Mouse (Mus musculus): ENCODE results near the gene Arhgap5. TPM values are rescaled to one million over a fixed set of nuclear protein-coding genes. Genes with fewer than 3 reads are reported as not detected.

The Arhgap5 gene
- polyA plus RNA-seq, 1 experiment, result 110 TPM

DNA sequence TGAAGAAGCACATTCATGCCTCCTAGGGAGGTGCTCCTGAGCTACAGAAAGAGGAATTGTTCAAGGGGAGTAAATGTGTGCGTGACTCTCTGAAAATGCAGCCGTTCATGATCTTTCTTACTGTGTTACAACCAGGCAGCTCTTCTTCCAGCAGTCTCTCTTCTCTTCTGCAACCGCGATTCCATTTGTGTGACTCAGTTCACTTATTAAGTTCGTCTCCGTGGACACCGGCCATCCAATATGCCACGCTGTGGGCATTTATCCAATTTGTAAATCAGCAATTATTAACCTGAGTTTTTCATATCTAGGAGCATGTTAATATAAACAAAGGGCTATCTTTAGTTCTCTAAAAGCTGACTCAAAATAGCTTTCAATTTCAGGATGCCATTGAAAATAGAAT, 25.2 kb upstream of the Arhgap5 start:
- no peaks in the 10 kb centered on the region for H3K27me3 ChIP-seq (ENCODE audit: control insufficient read depth, insufficient read depth, low read length, poor library complexity, severe bottlenecking)
- no peaks in the 10 kb centered on the region for H3K36me3 ChIP-seq (ENCODE audit: control insufficient read depth, insufficient read depth, low read length, poor library complexity, severe bottlenecking)
- no peak overlapping the region for H3K27ac ChIP-seq (ENCODE audit: insufficient read depth, low read length)
- no peaks in the 10 kb centered on the region for H3K9me3 ChIP-seq (replicated peaks; ENCODE audit: control insufficient read depth, insufficient read depth, low read length, poor library complexity, severe bottlenecking)
- no peaks in the 10 kb centered on the region for H3K4me1 ChIP-seq (ENCODE audit: control insufficient read depth, insufficient read depth, low read length)
- H3K9ac ChIP-seq (ENCODE audit: low read depth, poor library complexity, severe bottlenecking), result no peak overlapping the region
- TF ChIP-seq CTCF (IDR thresholded peaks at IDR 0.05; ENCODE audit: low read depth, low read length), result no peak
- TF ChIP-seq POLR2A (IDR thresholded peaks at IDR 0.05; ENCODE audit: insufficient read depth, low read length), result no peak
- TF ChIP-seq EP300 (IDR thresholded peaks at IDR 0.05; ENCODE audit: insufficient read depth, low read depth, low read length), result no peak
- no peak overlapping the region for H3K4me3 ChIP-seq (ENCODE audit: low read depth, low read length)

DNA sequence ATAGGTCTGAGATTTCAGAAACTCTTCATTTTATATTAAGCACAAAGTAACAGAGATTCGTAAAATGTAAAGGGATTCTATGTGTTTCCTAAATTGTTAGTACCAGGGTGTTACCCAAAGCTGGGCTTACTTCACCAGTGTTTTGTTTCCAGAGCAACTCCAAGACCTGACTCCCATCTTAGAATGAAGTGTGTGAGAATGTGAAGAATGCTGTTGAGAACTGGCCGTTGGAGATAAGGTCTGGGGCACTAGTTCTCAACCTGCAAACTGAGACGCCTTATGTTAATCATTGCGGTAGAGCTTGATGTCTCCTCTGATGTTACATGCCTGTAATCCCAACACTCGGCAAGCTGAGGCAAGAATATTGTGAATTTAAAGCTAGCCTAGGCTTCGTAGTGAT, 24.4 kb upstream of the Arhgap5 start:
- no peaks in the 10 kb centered on the region for H3K4me1 ChIP-seq (ENCODE audit: control insufficient read depth, insufficient read depth, low read length)
- no peaks in the 10 kb centered on the region for H3K36me3 ChIP-seq (ENCODE audit: control insufficient read depth, insufficient read depth, low read length, poor library complexity, severe bottlenecking)
- no peak overlapping the region for H3K4me3 ChIP-seq (ENCODE audit: low read depth, low read length)
- no peaks in the 10 kb centered on the region for H3K27me3 ChIP-seq (ENCODE audit: control insufficient read depth, insufficient read depth, low read length, poor library complexity, severe bottlenecking)
- no peaks in the 10 kb centered on the region for H3K9me3 ChIP-seq (replicated peaks; ENCODE audit: control insufficient read depth, insufficient read depth, low read length, poor library complexity, severe bottlenecking)
- H3K9ac ChIP-seq (ENCODE audit: low read depth, poor library complexity, severe bottlenecking), result no peak overlapping the region
- TF ChIP-seq EP300 (IDR thresholded peaks at IDR 0.05; ENCODE audit: insufficient read depth, low read depth, low read length) (no peak), CTCF (IDR thresholded peaks at IDR 0.05; ENCODE audit: low read depth, low read length) (no peak), POLR2A (IDR thresholded peaks at IDR 0.05; ENCODE audit: insufficient read depth, low read length) (no peak)
- no peak overlapping the region for H3K27ac ChIP-seq (ENCODE audit: insufficient read depth, low read length)

DNA sequence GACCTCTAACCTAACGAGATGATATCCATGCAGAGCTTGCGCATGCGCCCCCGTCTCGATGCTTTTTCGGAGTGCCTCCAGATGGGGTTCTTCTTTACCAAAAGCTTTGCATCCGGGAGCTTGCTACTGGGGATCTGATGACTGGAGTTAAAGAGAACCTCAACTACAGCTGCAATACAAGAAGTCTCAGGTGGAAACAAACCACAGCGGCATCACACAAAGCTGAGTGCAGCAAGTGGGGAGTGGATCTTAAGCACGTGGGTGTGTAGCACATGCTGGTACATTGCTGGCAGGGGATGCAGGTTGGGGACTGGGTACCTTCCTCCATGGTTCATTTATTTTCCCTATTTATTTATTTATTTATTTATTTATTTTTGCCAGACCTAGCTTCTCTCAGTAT, 22.9 kb upstream of the Arhgap5 start:
- no peak overlapping the region for H3K9ac ChIP-seq (ENCODE audit: low read depth, poor library complexity, severe bottlenecking)
- TF ChIP-seq CTCF (IDR thresholded peaks at IDR 0.05; ENCODE audit: low read depth, low read length), result no peak
- TF ChIP-seq EP300 (IDR thresholded peaks at IDR 0.05; ENCODE audit: insufficient read depth, low read depth, low read length), result no peak
- no peak for TF ChIP-seq POLR2A (IDR thresholded peaks at IDR 0.05; ENCODE audit: insufficient read depth, low read length)
- H3K27ac ChIP-seq (ENCODE audit: insufficient read depth, low read length), result no peak overlapping the region
- no peaks in the 10 kb centered on the region for H3K27me3 ChIP-seq (ENCODE audit: control insufficient read depth, insufficient read depth, low read length, poor library complexity, severe bottlenecking)
- no peak overlapping the region for H3K4me3 ChIP-seq (ENCODE audit: low read depth, low read length)
- no peaks in the 10 kb centered on the region for H3K36me3 ChIP-seq (ENCODE audit: control insufficient read depth, insufficient read depth, low read length, poor library complexity, severe bottlenecking)
- H3K9me3 ChIP-seq (replicated peaks; ENCODE audit: control insufficient read depth, insufficient read depth, low read length, poor library complexity, severe bottlenecking), result no peaks in the 10 kb centered on the region
- no peaks in the 10 kb centered on the region for H3K4me1 ChIP-seq (ENCODE audit: control insufficient read depth, insufficient read depth, low read length)

DNA sequence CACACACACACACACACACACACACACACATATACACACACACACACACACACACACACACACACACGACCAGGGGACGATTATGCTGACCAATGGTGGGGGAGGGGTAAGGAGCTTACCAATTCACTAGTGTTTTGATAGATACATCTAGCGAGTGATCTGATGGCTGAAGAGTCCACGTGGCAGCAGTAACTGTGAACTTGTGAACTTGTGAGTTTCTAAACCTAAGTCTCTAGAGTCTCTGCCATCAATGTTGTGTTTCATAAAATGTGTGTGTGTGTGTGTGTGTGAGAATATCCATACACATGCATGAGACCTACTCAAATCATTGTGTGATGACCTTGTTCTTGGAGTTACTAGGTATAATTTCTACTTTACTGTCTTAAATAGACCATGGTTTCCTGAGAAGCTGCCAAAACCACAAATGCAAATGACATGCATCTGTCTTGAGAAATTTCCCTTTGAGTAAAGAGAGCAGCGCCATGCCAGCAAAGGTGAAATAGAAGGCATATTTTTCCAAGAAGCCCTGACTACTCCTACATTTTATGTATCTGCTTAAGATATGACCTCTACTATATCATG, 21.7 kb upstream of the Arhgap5 start:
- Histone ChIP-seq H3K36me3 (ENCODE audit: control insufficient read depth, insufficient read depth, low read length, poor library complexity, severe bottlenecking) (no peaks in the 10 kb centered on the region), H3K4me1 (ENCODE audit: control insufficient read depth, insufficient read depth, low read length) (no peaks in the 10 kb centered on the region), H3K27ac (ENCODE audit: insufficient read depth, low read length) (no peak overlapping the region), H3K4me3 (ENCODE audit: low read depth, low read length) (no peak overlapping the region), H3K9ac (ENCODE audit: low read depth, poor library complexity, severe bottlenecking) (no peak overlapping the region), H3K27me3 (ENCODE audit: control insufficient read depth, insufficient read depth, low read length, poor library complexity, severe bottlenecking) (no peaks in the 10 kb centered on the region), H3K9me3 (replicated peaks; ENCODE audit: control insufficient read depth, insufficient read depth, low read length, poor library complexity, severe bottlenecking) (no peaks in the 10 kb centered on the region)
- TF ChIP-seq CTCF (IDR thresholded peaks at IDR 0.05; ENCODE audit: low read depth, low read length) (no peak), POLR2A (IDR thresholded peaks at IDR 0.05; ENCODE audit: insufficient read depth, low read length) (no peak), EP300 (IDR thresholded peaks at IDR 0.05; ENCODE audit: insufficient read depth, low read depth, low read length) (no peak)

DNA sequence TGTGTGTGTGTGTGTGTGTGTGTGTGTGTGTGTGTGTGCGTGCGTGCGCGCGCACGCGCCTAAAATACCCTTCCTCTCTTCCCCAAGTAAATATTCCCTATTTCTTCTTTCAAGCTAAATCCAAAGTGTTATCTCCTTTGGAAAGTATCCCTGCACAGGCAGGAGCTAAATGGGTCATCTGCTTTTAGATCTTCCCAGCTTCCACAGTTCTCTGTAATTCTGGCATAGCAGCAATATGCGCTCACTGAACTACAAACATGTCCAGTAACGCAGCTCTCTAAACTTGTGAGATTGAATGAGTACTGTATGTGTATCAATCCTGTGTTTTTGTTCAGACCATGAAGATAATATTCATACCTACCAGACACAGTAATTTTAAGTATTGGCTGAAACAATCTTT, 20.6 kb upstream of the Arhgap5 start:
- H3K9me3 ChIP-seq (replicated peaks; ENCODE audit: control insufficient read depth, insufficient read depth, low read length, poor library complexity, severe bottlenecking), result no peaks in the 10 kb centered on the region
- H3K36me3 ChIP-seq (ENCODE audit: control insufficient read depth, insufficient read depth, low read length, poor library complexity, severe bottlenecking), result no peaks in the 10 kb centered on the region
- no peak overlapping the region for H3K27ac ChIP-seq (ENCODE audit: insufficient read depth, low read length)
- H3K4me3 ChIP-seq (ENCODE audit: low read depth, low read length), result no peak overlapping the region
- no peak overlapping the region for H3K9ac ChIP-seq (ENCODE audit: low read depth, poor library complexity, severe bottlenecking)
- H3K4me1 ChIP-seq (ENCODE audit: control insufficient read depth, insufficient read depth, low read length), result no peaks in the 10 kb centered on the region
- H3K27me3 ChIP-seq (ENCODE audit: control insufficient read depth, insufficient read depth, low read length, poor library complexity, severe bottlenecking), result no peaks in the 10 kb centered on the region
- TF ChIP-seq EP300 (IDR thresholded peaks at IDR 0.05; ENCODE audit: insufficient read depth, low read depth, low read length) (no peak), CTCF (IDR thresholded peaks at IDR 0.05; ENCODE audit: low read depth, low read length) (no peak), POLR2A (IDR thresholded peaks at IDR 0.05; ENCODE audit: insufficient read depth, low read length) (no peak)

DNA sequence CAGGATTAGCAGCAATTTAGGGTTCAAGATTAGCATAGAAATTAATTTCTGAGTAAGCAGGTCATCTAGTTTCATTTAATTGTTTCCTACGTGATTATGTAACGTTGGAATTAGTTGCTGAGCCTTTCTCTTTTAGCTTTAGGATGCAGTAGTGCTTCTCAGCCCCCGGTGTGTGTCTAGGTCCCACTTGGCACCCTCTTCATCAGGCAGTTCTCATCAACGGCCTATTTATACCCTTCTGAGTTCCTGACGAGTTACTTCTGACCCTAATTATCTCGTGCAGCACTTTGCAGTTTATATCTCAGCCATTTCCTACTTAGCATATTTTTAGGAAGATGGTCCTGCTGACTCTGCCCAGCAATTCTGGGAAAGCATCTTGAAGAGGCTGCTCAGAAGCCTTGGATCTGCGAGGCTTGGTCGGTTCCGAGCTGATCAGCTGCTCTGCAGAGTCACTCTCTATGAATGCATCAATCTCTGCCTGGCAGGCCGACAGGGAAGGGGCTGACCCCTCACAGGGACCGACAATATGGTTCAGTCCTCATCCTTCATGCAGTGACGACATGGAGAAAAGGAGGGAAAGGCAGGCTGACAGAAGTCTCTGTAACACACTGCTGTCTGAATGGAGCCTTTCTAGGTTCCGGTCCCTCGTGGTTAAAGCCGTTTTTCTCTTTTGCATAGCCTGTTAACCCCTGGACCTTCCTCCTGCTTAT, 15.4 kb upstream of the Arhgap5 start:
- H3K9ac ChIP-seq (ENCODE audit: low read depth, poor library complexity, severe bottlenecking), result no peak overlapping the region
- no peak overlapping the region for H3K4me3 ChIP-seq (ENCODE audit: low read depth, low read length)
- H3K27me3 ChIP-seq (ENCODE audit: control insufficient read depth, insufficient read depth, low read length, poor library complexity, severe bottlenecking), result no peaks in the 10 kb centered on the region
- no peaks in the 10 kb centered on the region for H3K9me3 ChIP-seq (replicated peaks; ENCODE audit: control insufficient read depth, insufficient read depth, low read length, poor library complexity, severe bottlenecking)
- TF ChIP-seq EP300 (IDR thresholded peaks at IDR 0.05; ENCODE audit: insufficient read depth, low read depth, low read length) (no peak), POLR2A (IDR thresholded peaks at IDR 0.05; ENCODE audit: insufficient read depth, low read length) (no peak)
- H3K4me1 ChIP-seq (ENCODE audit: control insufficient read depth, insufficient read depth, low read length), result no peaks in the 10 kb centered on the region
- H3K27ac ChIP-seq (ENCODE audit: insufficient read depth, low read length), result no peak overlapping the region
- no peaks in the 10 kb centered on the region for H3K36me3 ChIP-seq (ENCODE audit: control insufficient read depth, insufficient read depth, low read length, poor library complexity, severe bottlenecking)
